Mouse (Mus musculus): ENCODE measurements around the gene Spag9. TPM values are rescaled to one million over a fixed set of nuclear protein-coding genes. Genes with fewer than 3 reads are reported as not detected.

The Spag9 gene
- polyA plus RNA-seq, 1 experiment: 45.7 TPM

- H3K4me1 ChIP-seq (ENCODE audit: control insufficient read depth, insufficient read depth, low read length): no peaks in the 10 kb centered on the region
- no peaks in the 10 kb centered on the region for H3K27me3 ChIP-seq (ENCODE audit: control insufficient read depth, insufficient read depth, low read length, poor library complexity, severe bottlenecking)
- no peaks in the 10 kb centered on the region for H3K36me3 ChIP-seq (ENCODE audit: control insufficient read depth, insufficient read depth, low read length, poor library complexity, severe bottlenecking)
- no peak for TF ChIP-seq EP300 (IDR thresholded peaks at IDR 0.05; ENCODE audit: insufficient read depth, low read depth, low read length)
- TF ChIP-seq CTCF (IDR thresholded peaks at IDR 0.05; ENCODE audit: low read depth, low read length): no peak
- TF ChIP-seq POLR2A (IDR thresholded peaks at IDR 0.05; ENCODE audit: insufficient read depth, low read length): no peak
- no peak overlapping the region for H3K9ac ChIP-seq (ENCODE audit: low read depth, poor library complexity, severe bottlenecking)
- H3K4me3 ChIP-seq (ENCODE audit: low read depth, low read length): no peak overlapping the region
- no peak overlapping the region for H3K27ac ChIP-seq (ENCODE audit: insufficient read depth, low read length)
- H3K9me3 ChIP-seq (replicated peaks; ENCODE audit: control insufficient read depth, insufficient read depth, low read length, poor library complexity, severe bottlenecking): no peaks in the 10 kb centered on the region
These were observed 126.6 kb downstream of the Spag9 start for GRCm38 (mm10) chr11:94122341-94123030.

- H3K9me3 ChIP-seq (replicated peaks; ENCODE audit: control insufficient read depth, insufficient read depth, low read length, poor library complexity, severe bottlenecking): no peaks in the 10 kb centered on the region
- TF ChIP-seq CTCF (IDR thresholded peaks at IDR 0.05; ENCODE audit: low read depth, low read length) (no peak), EP300 (IDR thresholded peaks at IDR 0.05; ENCODE audit: insufficient read depth, low read depth, low read length) (no peak), POLR2A (IDR thresholded peaks at IDR 0.05; ENCODE audit: insufficient read depth, low read length) (no peak)
- no peaks in the 10 kb centered on the region for H3K36me3 ChIP-seq (ENCODE audit: control insufficient read depth, insufficient read depth, low read length, poor library complexity, severe bottlenecking)
- H3K4me1 ChIP-seq (ENCODE audit: control insufficient read depth, insufficient read depth, low read length): no peaks in the 10 kb centered on the region
- H3K27ac ChIP-seq (ENCODE audit: insufficient read depth, low read length): peak overlapping the region; percentile 52; the same call in 1 of the 2 replicates
- no peaks in the 10 kb centered on the region for H3K27me3 ChIP-seq (ENCODE audit: control insufficient read depth, insufficient read depth, low read length, poor library complexity, severe bottlenecking)
- H3K9ac ChIP-seq (ENCODE audit: low read depth, poor library complexity, severe bottlenecking): no peak overlapping the region
- H3K4me3 ChIP-seq (ENCODE audit: low read depth, low read length): no peak overlapping the region
These were observed 130.8 kb downstream of the Spag9 start for GRCm38 (mm10) chr11:94126701-94127100.

DNA sequence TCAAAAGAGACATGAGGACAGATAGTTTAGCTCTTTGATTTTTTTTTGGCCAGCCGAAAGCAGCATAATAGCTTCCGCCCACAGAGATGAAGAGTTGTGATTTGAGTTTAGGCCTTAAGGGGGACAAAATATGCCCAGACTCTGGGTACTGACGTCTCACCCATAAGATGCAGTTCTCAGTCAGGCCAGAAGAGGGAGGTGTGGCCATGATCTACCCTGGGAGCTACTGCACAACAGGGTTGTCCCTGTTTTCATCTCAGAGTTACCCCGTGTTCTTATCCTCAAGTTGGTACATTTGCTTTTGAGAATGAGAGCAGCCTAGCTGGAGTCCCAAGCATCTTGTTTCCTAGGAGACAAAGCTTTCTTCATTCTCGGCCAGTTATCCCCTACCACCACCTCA lies 132.1 kb downstream of the Spag9 start:
- no peaks in the 10 kb centered on the region for H3K27me3 ChIP-seq (ENCODE audit: control insufficient read depth, insufficient read depth, low read length, poor library complexity, severe bottlenecking)
- H3K9me3 ChIP-seq (replicated peaks; ENCODE audit: control insufficient read depth, insufficient read depth, low read length, poor library complexity, severe bottlenecking): no peaks in the 10 kb centered on the region
- no peaks in the 10 kb centered on the region for H3K36me3 ChIP-seq (ENCODE audit: control insufficient read depth, insufficient read depth, low read length, poor library complexity, severe bottlenecking)
- H3K4me3 ChIP-seq (ENCODE audit: low read depth, low read length): no peak overlapping the region
- no peak for TF ChIP-seq EP300 (IDR thresholded peaks at IDR 0.05; ENCODE audit: insufficient read depth, low read depth, low read length)
- TF ChIP-seq CTCF (IDR thresholded peaks at IDR 0.05; ENCODE audit: low read depth, low read length): peak; percentile 76
- no peak overlapping the region for H3K9ac ChIP-seq (ENCODE audit: low read depth, poor library complexity, severe bottlenecking)
- H3K27ac ChIP-seq (ENCODE audit: insufficient read depth, low read length): peak overlapping the region; percentile 67; the same call in 1 of the 2 replicates
- H3K4me1 ChIP-seq (ENCODE audit: control insufficient read depth, insufficient read depth, low read length): peaks cover 3% of the 10 kb centered on the region

DNA sequence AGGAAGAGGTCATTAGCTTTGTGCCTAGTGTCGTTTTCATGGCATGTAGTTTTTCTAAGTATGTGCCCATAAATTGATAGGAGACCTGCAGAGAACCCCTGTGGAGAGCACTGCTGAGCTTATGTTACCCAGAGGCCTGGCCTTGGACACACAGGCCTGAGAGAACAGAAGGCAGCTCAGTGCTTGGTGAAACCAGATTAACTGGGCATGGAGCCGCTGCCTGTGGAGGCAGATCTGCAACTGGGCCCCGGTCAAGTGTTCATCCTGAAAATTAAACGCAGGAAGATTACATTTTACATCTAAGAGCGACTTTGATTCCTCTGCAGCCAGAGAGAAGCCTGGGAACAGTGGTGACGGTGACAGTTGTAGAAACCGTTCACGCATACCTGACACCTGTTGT lies 132.6 kb downstream of the Spag9 start:
- no peak overlapping the region for H3K9ac ChIP-seq (ENCODE audit: low read depth, poor library complexity, severe bottlenecking)
- H3K4me1 ChIP-seq (ENCODE audit: control insufficient read depth, insufficient read depth, low read length): peaks cover 3% of the 10 kb centered on the region
- no peaks in the 10 kb centered on the region for H3K27me3 ChIP-seq (ENCODE audit: control insufficient read depth, insufficient read depth, low read length, poor library complexity, severe bottlenecking)
- no peak overlapping the region for H3K4me3 ChIP-seq (ENCODE audit: low read depth, low read length)
- no peaks in the 10 kb centered on the region for H3K9me3 ChIP-seq (replicated peaks; ENCODE audit: control insufficient read depth, insufficient read depth, low read length, poor library complexity, severe bottlenecking)
- H3K27ac ChIP-seq (ENCODE audit: insufficient read depth, low read length): no peak overlapping the region
- no peaks in the 10 kb centered on the region for H3K36me3 ChIP-seq (ENCODE audit: control insufficient read depth, insufficient read depth, low read length, poor library complexity, severe bottlenecking)
- TF ChIP-seq EP300 (IDR thresholded peaks at IDR 0.05; ENCODE audit: insufficient read depth, low read depth, low read length): no peak
- no peak for TF ChIP-seq CTCF (IDR thresholded peaks at IDR 0.05; ENCODE audit: low read depth, low read length)

- 0 out of 2 replicates have a peak overlapping the region, but pooled peaks have one; percentile 31 for H3K9ac ChIP-seq (ENCODE audit: low read depth, poor library complexity, severe bottlenecking)
- peaks cover 3% of the 10 kb centered on the region for H3K4me1 ChIP-seq (ENCODE audit: control insufficient read depth, insufficient read depth, low read length)
- no peaks in the 10 kb centered on the region for H3K36me3 ChIP-seq (ENCODE audit: control insufficient read depth, insufficient read depth, low read length, poor library complexity, severe bottlenecking)
- H3K27ac ChIP-seq (ENCODE audit: insufficient read depth, low read length): no peak overlapping the region; the same call in none of the 2 replicates
- TF ChIP-seq EP300 (IDR thresholded peaks at IDR 0.05; ENCODE audit: insufficient read depth, low read depth, low read length) (0 out of 2 replicates have a peak, but pooled peaks have one; percentile 17), POLR2A (IDR thresholded peaks at IDR 0.05; ENCODE audit: insufficient read depth, low read length) (no peak), CTCF (IDR thresholded peaks at IDR 0.05; ENCODE audit: low read depth, low read length) (peak; percentile 73)
- no peaks in the 10 kb centered on the region for H3K27me3 ChIP-seq (ENCODE audit: control insufficient read depth, insufficient read depth, low read length, poor library complexity, severe bottlenecking)
- no peak overlapping the region for H3K4me3 ChIP-seq (ENCODE audit: low read depth, low read length)
- no peaks in the 10 kb centered on the region for H3K9me3 ChIP-seq (replicated peaks; ENCODE audit: control insufficient read depth, insufficient read depth, low read length, poor library complexity, severe bottlenecking)
These were observed 133.6 kb downstream of the Spag9 start for GRCm38 (mm10) chr11:94129261-94130059.

Measured in ES-Bruce4 (cell line).